Mouse (Mus musculus) embryonic facial prominence, embryonic 12.5 days (tissue): Measurements from ENCODE around the gene Rad9a. TPM values are rescaled to one million over a fixed set of nuclear protein-coding genes. Genes with fewer than 3 reads are reported as not detected.
A peak's percentile ranks its signal among the peaks of the same experiment; 100 is the strongest.

Source experiments
- ATAC-seq: fragments of 200-750 bp; cut with Nextera tagmentation; 2 replicates; pipeline ENCODE4 v1.8.0; 2017; ENCODE audit not compliant: insufficient number of reproducible peaks, insufficient read depth, low FRiP score, low TSS enrichment
- H3K27ac ChIP-seq: fragments of 300-500 bp; sonication (generic); 2 replicates; pipeline ENCODE4 v1.5.1; 2016; ENCODE audit warnings: mild to moderate bottlenecking
- H3K27me3 ChIP-seq: fragments of 300-500 bp; sonication (generic); 2 replicates; pipeline ENCODE4 v1.6.1; 2016; ENCODE audit warnings: mild to moderate bottlenecking, moderate library complexity
- H3K36me3 ChIP-seq: fragments of 300-500 bp; sonication (generic); 2 replicates; pipeline ENCODE4 v1.6.1; 2016; ENCODE audit warnings: mild to moderate bottlenecking
- H3K4me1 ChIP-seq: fragments of 300-500 bp; sonication (generic); 2 replicates; pipeline ENCODE4 v1.6.1; 2016
- H3K4me2 ChIP-seq: fragments of 300-500 bp; sonication (generic); replicated peaks from 2 replicates; pipeline ENCODE4 v1.6.1; 2016; ENCODE audit warnings: mild to moderate bottlenecking, moderate library complexity
- H3K4me3 ChIP-seq: fragments of 300-500 bp; sonication (generic); 2 replicates; pipeline ENCODE4 v1.5.1; 2016; ENCODE audit warnings: mild to moderate bottlenecking
- H3K9ac ChIP-seq: fragments of 300-500 bp; sonication (generic); 2 replicates; pipeline ENCODE4 v1.6.1; 2016; ENCODE audit warnings: mild to moderate bottlenecking, moderate library complexity
- H3K9me3 ChIP-seq: fragments of 300-500 bp; sonication (generic); 2 replicates; pipeline ENCODE4 v1.6.1; 2016; ENCODE audit warnings: mild to moderate bottlenecking, moderate library complexity
- WGBS: fragments of 180-500 bp; shearing (Covaris S2); methylation state at CpG from one replicate; pipeline ENCODE4 v1.1.7; 2016; 5-methylcytosine and 5-hydroxymethylcytosine counted together
- polyA plus RNA-seq: library from polyadenylated mRNA; unstranded; fragments of >200 nt; fragmentation: Nextera tagmentation; extraction: Ambion mirVana; gene quantifications from 2 replicates; pipeline ENCODE4 v1.2.1, GENCODE M21; 2016

Rad9a gene
- polyA plus RNA-seq, 1 experiment from 2014 or later = 45.2 TPM

- Histone ChIP-seq H3K27ac (no peak overlapping the region), H3K4me2 (no peak overlapping the region), H3K27me3 (peaks cover 2% of the 10 kb centered on the region), H3K4me3 (no peak overlapping the region), H3K36me3 (peaks cover 11% of the 10 kb centered on the region; the same call in 1 of the 2 replicates), H3K9ac (no peak overlapping the region), H3K4me1 (peaks cover 22% of the 10 kb centered on the region), H3K9me3 (no peaks in the 10 kb centered on the region)
- ATAC-seq = no peak
- 60% methylated on average over 13 of the region's 13 CpGs for WGBS
Observed at GRCm38 (mm10) chr19:4203604-4204326, 2.3 kb upstream of the Rad9a start.

- H3K27me3 ChIP-seq = peaks cover 2% of the 10 kb centered on the region; the same call in 1 of the 2 replicates
- no peak overlapping the region for H3K27ac ChIP-seq
- peaks cover 11% of the 10 kb centered on the region; the same call in 1 of the 2 replicates for H3K36me3 ChIP-seq
- WGBS = 63% methylated on average over 3 of the region's 3 CpGs
- peaks cover 22% of the 10 kb centered on the region for H3K4me1 ChIP-seq
- no peak overlapping the region for H3K9ac ChIP-seq
- no peaks in the 10 kb centered on the region for H3K9me3 ChIP-seq
- H3K4me3 ChIP-seq = no peak overlapping the region
- no peak for ATAC-seq
- H3K4me2 ChIP-seq = no peak overlapping the region
Observed at GRCm38 (mm10) chr19:4203148-4203547, 1.7 kb upstream of the Rad9a start.

GRCm38 (mm10) chr19:4202149-4202548 is 687 bp upstream of the Rad9a start:
- peaks cover 2% of the 10 kb centered on the region; the same call in 1 of the 2 replicates for H3K27me3 ChIP-seq
- no peaks in the 10 kb centered on the region for H3K9me3 ChIP-seq
- WGBS = 28% methylated on average over 7 of the region's 7 CpGs
- H3K4me3 ChIP-seq = peak overlapping the region; percentile 70
- H3K9ac ChIP-seq = peak overlapping the region; percentile 47
- H3K4me2 ChIP-seq = peak overlapping the region; percentile 72
- H3K4me1 ChIP-seq = peaks cover 22% of the 10 kb centered on the region
- no peak overlapping the region for H3K27ac ChIP-seq
- peaks cover 19% of the 10 kb centered on the region; the same call in 1 of the 2 replicates for H3K36me3 ChIP-seq
- ATAC-seq = no peak

GRCm38 (mm10) chr19:4197180-4197579 is 4.3 kb downstream of the Rad9a start:
- no peak overlapping the region for H3K4me3 ChIP-seq

GRCm38 (mm10) chr19:4196548-4196947 is 4.9 kb downstream of the Rad9a start:
- 25% methylated on average over 5 of the region's 5 CpGs for WGBS
- peaks cover 36% of the 10 kb centered on the region for H3K4me1 ChIP-seq
- no peaks in the 10 kb centered on the region for H3K9me3 ChIP-seq
- ATAC-seq = no peak
- peak overlapping the region; percentile 12; the same call in 1 of the 2 replicates for H3K27ac ChIP-seq
- H3K4me3 ChIP-seq = no peak overlapping the region
- peaks cover 61% of the 10 kb centered on the region for H3K36me3 ChIP-seq
- no peaks in the 10 kb centered on the region for H3K27me3 ChIP-seq
- H3K9ac ChIP-seq = no peak overlapping the region
- no peak overlapping the region for H3K4me2 ChIP-seq

More at GRCm38 (mm10) chr19:4197180-4197579, 4.3 kb downstream of the Rad9a start:
- Histone ChIP-seq H3K9ac (no peak overlapping the region), H3K9me3 (no peaks in the 10 kb centered on the region), H3K27me3 (no peaks in the 10 kb centered on the region), H3K4me1 (peaks cover 38% of the 10 kb centered on the region), H3K36me3 (peaks cover 61% of the 10 kb centered on the region), H3K27ac (no peak overlapping the region), H3K4me2 (no peak overlapping the region)
- WGBS = 76% methylated on average over 3 of the region's 3 CpGs
- ATAC-seq = no peak

DNA sequence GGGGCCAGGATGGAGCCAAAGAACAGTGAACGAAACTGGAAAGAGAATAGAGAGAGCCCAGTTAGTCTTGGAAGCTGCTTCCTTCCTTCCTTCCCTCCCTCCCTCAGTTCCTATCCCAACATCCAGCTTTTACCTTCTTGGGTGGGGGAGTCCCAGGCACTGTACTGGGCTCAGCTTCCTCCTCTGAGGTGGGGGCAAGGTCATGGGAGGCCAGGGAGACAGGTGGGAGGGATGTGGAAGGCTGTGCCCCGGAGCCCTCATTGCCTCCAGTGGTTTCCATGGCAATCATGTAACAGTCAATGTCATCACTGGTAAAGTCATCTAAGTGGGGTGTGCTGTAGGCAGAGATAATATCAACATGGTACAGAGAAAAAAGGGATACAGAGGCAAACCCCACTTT is 5.4 kb downstream of the Rad9a start:
- peaks cover 36% of the 10 kb centered on the region for H3K4me1 ChIP-seq
- H3K9ac ChIP-seq = no peak overlapping the region
- peak overlapping the region; percentile 12; the same call in 1 of the 2 replicates for H3K27ac ChIP-seq
- H3K36me3 ChIP-seq = peaks cover 61% of the 10 kb centered on the region
- no peak overlapping the region for H3K4me3 ChIP-seq
- H3K4me2 ChIP-seq = no peak overlapping the region
- no peak for ATAC-seq
- WGBS = 60% methylated on average over 2 of the region's 2 CpGs
- no peaks in the 10 kb centered on the region for H3K9me3 ChIP-seq
- no peaks in the 10 kb centered on the region for H3K27me3 ChIP-seq

GRCm38 (mm10) chr19:4194776-4195650 is 6.4 kb downstream of the Rad9a start:
- H3K27ac ChIP-seq = no peak overlapping the region
- H3K4me2 ChIP-seq = no peak overlapping the region
- H3K4me1 ChIP-seq = peaks cover 26% of the 10 kb centered on the region
- ATAC-seq = no peak
- H3K9me3 ChIP-seq = no peaks in the 10 kb centered on the region
- no peaks in the 10 kb centered on the region for H3K27me3 ChIP-seq
- peaks cover 56% of the 10 kb centered on the region for H3K36me3 ChIP-seq
- WGBS = 82% methylated on average over 12 of the region's 12 CpGs
- no peak overlapping the region for H3K9ac ChIP-seq
- H3K4me3 ChIP-seq = no peak overlapping the region

- peaks cover 53% of the 10 kb centered on the region for H3K36me3 ChIP-seq
- no peak overlapping the region for H3K27ac ChIP-seq
- no peak overlapping the region for H3K4me3 ChIP-seq
- no peaks in the 10 kb centered on the region for H3K9me3 ChIP-seq
- peaks cover 23% of the 10 kb centered on the region for H3K4me1 ChIP-seq
- ATAC-seq = no peak
- peak overlapping the region; percentile 90; the same call in 1 of the 2 replicates for H3K4me2 ChIP-seq
- no peak overlapping the region for H3K9ac ChIP-seq
- no peaks in the 10 kb centered on the region for H3K27me3 ChIP-seq
- WGBS = 92% methylated on average over 8 of the region's 8 CpGs
Observed at GRCm38 (mm10) chr19:4194021-4194724, 7.3 kb downstream of the Rad9a start.

- peak overlapping the region; percentile 95 for H3K9ac ChIP-seq
- peaks cover 50% of the 10 kb centered on the region for H3K36me3 ChIP-seq
- peak overlapping the region; percentile 68 for H3K4me3 ChIP-seq
- 69% methylated on average over 6 of the region's 6 CpGs for WGBS
- H3K4me1 ChIP-seq = peaks cover 23% of the 10 kb centered on the region
- ATAC-seq = no peak
- no peaks in the 10 kb centered on the region for H3K9me3 ChIP-seq
- H3K27me3 ChIP-seq = no peaks in the 10 kb centered on the region
- H3K27ac ChIP-seq = no peak overlapping the region
- H3K4me2 ChIP-seq = peak overlapping the region; percentile 90
Observed at GRCm38 (mm10) chr19:4193129-4193528, 8.3 kb downstream of the Rad9a start.

GRCm38 (mm10) chr19:4192251-4192985 is 9.0 kb downstream of the Rad9a start:
- under 1% methylated on average over 51 of the region's 52 CpGs for WGBS
- no peak for ATAC-seq
- Histone ChIP-seq H3K36me3 (peaks cover 45% of the 10 kb centered on the region), H3K9me3 (no peaks in the 10 kb centered on the region), H3K27me3 (no peaks in the 10 kb centered on the region), H3K9ac (peak overlapping the region; percentile 95), H3K4me3 (peak overlapping the region; percentile 68), H3K27ac (peak overlapping the region; percentile 96), H3K4me1 (peaks cover 23% of the 10 kb centered on the region), H3K4me2 (peak overlapping the region; percentile 90)
